Mouse (Mus musculus) heart, postnatal 25 days (tissue): ENCODE results near the gene Ccdc107. TPM values are rescaled to one million over a fixed set of nuclear protein-coding genes. Genes with fewer than 3 reads are reported as not detected.

ENCODE experiments used
- DNase-seq: peaks from one replicate; pipeline ENCODE4 v3.0.0; 2022; ENCODE audit warnings: low spot score
- intact Hi-C: fragments of 180-260 bp; cut with DNase I; formaldehyde crosslinking; loops from one replicate; pipeline ENCODE4 v1.15.1; 2025
- total RNA-seq, 2 experiments: library from RNA; stranded (reverse); gene quantifications; 2 replicates each; pipeline ENCODE4 v1.2.3; 2021

Gene Ccdc107
- 10 to 100 TPM; 26.6 to 31.8 TPM for total RNA-seq

GRCm38 (mm10) chr4:43492821-43493185, at the start of gene Ccdc107:
TSS of gene Ccdc107 (plus strand) at chr4:43492900.
- intact Hi-C loops, result no loop called here
- peak; percentile 92 for DNase-seq

GRCm38 (mm10) chr4:43443511-43443910, 49.2 kb upstream of the Ccdc107 start:
- DNase-seq, result no peak

GRCm38 (mm10) chr4:43447251-43447650, 45.4 kb upstream of the Ccdc107 start:
- DNase-seq, result no peak
- intact Hi-C loops, result no loop called here

More at GRCm38 (mm10) chr4:43443511-43443910, 49.2 kb upstream of the Ccdc107 start:
- intact Hi-C loops, result loop anchor here (5.0 kb wide), 1 partner anchor 114 kb away; no protein-coding TSS in a partner anchor

- DNase-seq, result no peak
- intact Hi-C loops, result no loop called here
Measured at GRCm38 (mm10) chr4:43448554-43448953, 44.1 kb upstream of the Ccdc107 start.

GRCm38 (mm10) chr4:43452315-43452714, 40.4 kb upstream of the Ccdc107 start:
- intact Hi-C loops, result no loop called here
- no peak for DNase-seq

- intact Hi-C loops, result no loop called here
- DNase-seq, result no peak
Measured at GRCm38 (mm10) chr4:43453413-43453812, 39.3 kb upstream of the Ccdc107 start.

- intact Hi-C loops, result no loop called here
- DNase-seq, result no peak
Measured at GRCm38 (mm10) chr4:43454041-43454836, 38.5 kb upstream of the Ccdc107 start, which contains the start of gene Cd72. TSS of gene Cd72 (minus strand) at chr4:43454628.

- no peak for DNase-seq
- intact Hi-C loops, result no loop called here
Measured at GRCm38 (mm10) chr4:43456470-43456869, 36.2 kb upstream of the Ccdc107 start.

GRCm38 (mm10) chr4:43457124-43457523, 35.6 kb upstream of the Ccdc107 start:
- intact Hi-C loops, result no loop called here
- no peak for DNase-seq

GRCm38 (mm10) chr4:43463102-43463501, 29.6 kb upstream of the Ccdc107 start:
- intact Hi-C loops, result no loop called here

GRCm38 (mm10) chr4:43465935-43466334, 26.8 kb upstream of the Ccdc107 start:
- DNase-seq, result no peak
- intact Hi-C loops, result no loop called here

More at GRCm38 (mm10) chr4:43463102-43463501, 29.6 kb upstream of the Ccdc107 start:
- DNase-seq, result no peak

GRCm38 (mm10) chr4:43466872-43467271, 25.8 kb upstream of the Ccdc107 start:
- intact Hi-C loops, result no loop called here
- no peak for DNase-seq

GRCm38 (mm10) chr4:43470301-43470700, 22.4 kb upstream of the Ccdc107 start:
- intact Hi-C loops, result no loop called here
- DNase-seq, result no peak

- DNase-seq, result no peak
- intact Hi-C loops, result no loop called here
Measured at GRCm38 (mm10) chr4:43473636-43474035, 19.1 kb upstream of the Ccdc107 start.

- DNase-seq, result no peak
- intact Hi-C loops, result loop anchor here (5.0 kb wide), 1 partner anchor 209 kb away; the partner anchor contains the start of gene Atp8b5
Measured at GRCm38 (mm10) chr4:43476604-43477003, 16.1 kb upstream of the Ccdc107 start.

GRCm38 (mm10) chr4:43477857-43478533, 14.7 kb upstream of the Ccdc107 start:
- intact Hi-C loops, result loop anchor here (2.0 to 5.0 kb wide), 2 partner anchors 33 to 211 kb away; partner anchors contain the start of gene Atp8b5
- peak; percentile 80 for DNase-seq

GRCm38 (mm10) chr4:43478534-43478858, 14.2 kb upstream of the Ccdc107 start:
- DNase-seq, result no peak
- intact Hi-C loops, result loop anchor here (2.0 to 5.0 kb wide), 2 partner anchors 34 to 211 kb away; partner anchors contain the start of gene Atp8b5

GRCm38 (mm10) chr4:43478906-43479832, 13.5 kb upstream of the Ccdc107 start:
- intact Hi-C loops, result loop anchor here (2.0 to 5.0 kb wide), 2 partner anchors 34 to 212 kb away; partner anchors contain the start of gene Atp8b5

GRCm38 (mm10) chr4:43480985-43481384, 11.7 kb upstream of the Ccdc107 start:
- intact Hi-C loops, result no loop called here
- no peak for DNase-seq

More at GRCm38 (mm10) chr4:43478906-43479832, 13.5 kb upstream of the Ccdc107 start:
- DNase-seq, result no peak
